Mouse (Mus musculus) small intestine, adult 2 months (tissue): ENCODE measurements around the gene Itpkb. TPM values are rescaled to one million over a fixed set of nuclear protein-coding genes. Genes with fewer than 3 reads are reported as not detected.

Experiments
- H3K27ac ChIP-seq: fragments of 200-500 bp; 2 replicates; pipeline ENCODE4 v1.5.1; 2012; ENCODE audit warnings: low read depth, low read length, control low read depth, inconsistent platforms; ENCODE audit not compliant: insufficient read depth
- H3K27me3 ChIP-seq: fragments of 200-500 bp; 2 replicates; pipeline ENCODE4 v1.6.1; 2012; ENCODE audit warnings: mild to moderate bottlenecking, moderate library complexity, low read length, inconsistent platforms; ENCODE audit not compliant: control insufficient read depth, insufficient read depth
- H3K36me3 ChIP-seq: fragments of 200-500 bp; 2 replicates; pipeline ENCODE4 v1.6.1; 2012; ENCODE audit warnings: mild to moderate bottlenecking, low read length, control low read depth, inconsistent platforms; ENCODE audit not compliant: control insufficient read depth, insufficient read depth
- H3K4me1 ChIP-seq: fragments of 200-500 bp; 2 replicates; pipeline ENCODE4 v1.6.1; 2012; ENCODE audit warnings: low read length, inconsistent platforms, mixed read lengths; ENCODE audit not compliant: control insufficient read depth, insufficient read depth, insufficient read length
- H3K4me3 ChIP-seq: fragments of 200-500 bp; 2 replicates; pipeline ENCODE4 v1.5.1; 2012; ENCODE audit warnings: low read depth, mild to moderate bottlenecking, control low read depth, inconsistent platforms, low read length, moderate library complexity
- CTCF ChIP-seq: fragments of 200-500 bp; IDR thresholded peaks from 2 replicates; pipeline ENCODE4 v1.5.1; 2012; ENCODE audit warnings: low read depth, mild to moderate bottlenecking, control low read depth, inconsistent platforms, low read length, moderate library complexity, mixed read lengths; ENCODE audit not compliant: insufficient replicate concordance, insufficient read length; ENCODE audit errors: extremely low read depth
- POLR2A ChIP-seq: fragments of 200-500 bp; IDR thresholded peaks from 2 replicates; pipeline ENCODE4 v1.6.1; 2012; ENCODE audit warnings: low read depth, mild to moderate bottlenecking, control low read depth, inconsistent platforms, low read length, moderate library complexity
- WGBS: fragments of 180-500 bp; shearing (Covaris S2); methylation state at CpG from one replicate; pipeline ENCODE4 v1.1.7; 2018; 5-methylcytosine and 5-hydroxymethylcytosine counted together
- polyA plus RNA-seq: library from polyadenylated mRNA; depleted of rRNA; stranded (reverse); fragments of >200 nt; gene quantifications from 2 replicates; pipeline ENCODE4 v1.2.3, GENCODE M21; 2012

Gene Itpkb
- polyA plus RNA-seq, 1 experiment = 6.0 TPM

- TF ChIP-seq POLR2A (no peak), CTCF (no peak)
- no peak overlapping the region for H3K27ac ChIP-seq
- 54% methylated on average over 8 of the region's 8 CpGs for WGBS
Observed at GRCm38 (mm10) chr1:180343434-180344210, 13.3 kb downstream of the Itpkb start.

GRCm38 (mm10) chr1:180345098-180345497, 14.8 kb downstream of the Itpkb start:
- Histone ChIP-seq H3K4me1 (no peaks in the 10 kb centered on the region; the same call in 1 of the 2 replicates), H3K27ac (no peak overlapping the region), H3K36me3 (no peaks in the 10 kb centered on the region), H3K4me3 (no peak overlapping the region), H3K27me3 (no peaks in the 10 kb centered on the region)
- 94% methylated on average over 5 of the region's 5 CpGs for WGBS
- TF ChIP-seq CTCF (no peak), POLR2A (no peak)

More at GRCm38 (mm10) chr1:180343434-180344210, 13.3 kb downstream of the Itpkb start:
- no peak overlapping the region for H3K4me3 ChIP-seq
- H3K27me3 ChIP-seq = no peaks in the 10 kb centered on the region
- H3K36me3 ChIP-seq = no peaks in the 10 kb centered on the region
- H3K4me1 ChIP-seq = no peaks in the 10 kb centered on the region; the same call in 1 of the 2 replicates

DNA sequence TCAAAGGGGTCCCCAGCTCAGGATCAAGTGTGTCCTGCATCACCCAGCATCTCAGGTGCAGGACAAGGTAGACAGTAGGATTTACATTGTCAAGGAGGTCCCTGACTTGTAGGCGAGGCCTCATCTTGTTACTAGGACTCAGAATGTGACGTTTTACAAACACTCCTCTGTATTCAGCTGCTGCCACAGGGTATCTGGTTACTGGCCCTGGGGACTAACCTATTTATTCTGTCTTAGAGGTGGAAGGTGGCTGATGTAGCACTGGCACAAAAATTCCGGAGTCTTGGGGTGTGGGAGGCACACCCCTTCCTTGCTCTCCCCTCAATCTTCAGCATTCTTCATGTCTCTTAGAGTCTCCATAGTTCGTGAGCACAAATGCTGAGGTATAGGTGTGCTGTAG, 16.8 kb downstream of the Itpkb start:
- TF ChIP-seq CTCF (no peak), POLR2A (no peak)

GRCm38 (mm10) chr1:180347907-180348306, 17.6 kb downstream of the Itpkb start:
- TF ChIP-seq POLR2A (no peak), CTCF (no peak)
- Histone ChIP-seq H3K27ac (no peak overlapping the region), H3K4me1 (no peaks in the 10 kb centered on the region; the same call in 1 of the 2 replicates), H3K4me3 (no peak overlapping the region), H3K27me3 (no peaks in the 10 kb centered on the region), H3K36me3 (no peaks in the 10 kb centered on the region)
- 91% methylated on average over 6 of the region's 6 CpGs for WGBS

More for the DNA sequence above, 16.8 kb downstream of the Itpkb start:
- H3K36me3 ChIP-seq = no peaks in the 10 kb centered on the region
- no peak overlapping the region for H3K4me3 ChIP-seq
- 85% methylated on average over 4 of the region's 4 CpGs for WGBS
- H3K4me1 ChIP-seq = no peaks in the 10 kb centered on the region; the same call in 1 of the 2 replicates
- no peak overlapping the region for H3K27ac ChIP-seq
- no peaks in the 10 kb centered on the region for H3K27me3 ChIP-seq

DNA sequence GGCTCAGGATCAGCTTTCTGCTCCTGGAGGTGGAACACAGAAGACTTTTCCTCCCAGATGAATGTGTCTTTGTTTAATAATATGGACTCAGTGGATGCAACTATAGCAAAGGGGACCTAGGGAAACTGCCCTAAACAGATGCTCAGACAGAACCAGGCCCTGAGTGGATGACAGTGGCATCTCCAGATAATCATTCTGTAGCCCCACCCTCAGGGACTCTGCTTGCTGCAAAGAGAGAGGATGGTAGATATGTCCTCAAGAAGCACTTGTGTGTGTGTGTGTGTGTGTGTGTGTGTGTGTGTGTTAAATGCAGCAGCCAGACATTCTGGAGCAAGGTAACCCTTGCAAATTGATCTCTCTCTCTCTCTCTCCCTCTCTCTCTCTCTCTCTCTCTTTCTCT, 18.8 kb downstream of the Itpkb start:
- H3K36me3 ChIP-seq = no peaks in the 10 kb centered on the region
- no peaks in the 10 kb centered on the region for H3K27me3 ChIP-seq
- no peak overlapping the region for H3K27ac ChIP-seq
- TF ChIP-seq CTCF (no peak), POLR2A (no peak)
- H3K4me1 ChIP-seq = no peaks in the 10 kb centered on the region
- no peak overlapping the region for H3K4me3 ChIP-seq

DNA sequence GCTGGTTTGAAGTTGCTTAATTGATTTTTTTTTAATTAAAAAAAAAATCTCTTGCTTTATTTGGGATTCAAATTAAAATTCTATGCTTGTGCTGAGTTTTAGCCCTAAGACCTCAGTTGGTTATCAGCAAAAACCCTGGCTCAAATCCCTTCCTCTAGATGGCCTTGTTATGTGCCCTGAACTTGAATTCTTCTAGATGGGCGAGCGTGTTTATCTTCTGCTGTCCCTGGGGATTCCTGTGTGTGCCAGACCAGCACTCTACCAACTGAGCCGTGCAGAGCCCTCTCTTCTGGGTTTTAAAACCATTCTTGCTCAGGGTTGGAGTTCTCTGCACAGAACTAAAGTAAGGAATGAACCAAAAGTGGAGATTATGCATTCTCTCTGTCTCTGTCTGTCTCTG, 22.0 kb downstream of the Itpkb start:
- Histone ChIP-seq H3K27ac (no peak overlapping the region), H3K4me3 (no peak overlapping the region), H3K4me1 (peaks cover 4% of the 10 kb centered on the region), H3K36me3 (no peaks in the 10 kb centered on the region), H3K27me3 (no peaks in the 10 kb centered on the region)
- TF ChIP-seq POLR2A (no peak), CTCF (no peak)
- WGBS = 73% methylated on average over 3 of the region's 3 CpGs

DNA sequence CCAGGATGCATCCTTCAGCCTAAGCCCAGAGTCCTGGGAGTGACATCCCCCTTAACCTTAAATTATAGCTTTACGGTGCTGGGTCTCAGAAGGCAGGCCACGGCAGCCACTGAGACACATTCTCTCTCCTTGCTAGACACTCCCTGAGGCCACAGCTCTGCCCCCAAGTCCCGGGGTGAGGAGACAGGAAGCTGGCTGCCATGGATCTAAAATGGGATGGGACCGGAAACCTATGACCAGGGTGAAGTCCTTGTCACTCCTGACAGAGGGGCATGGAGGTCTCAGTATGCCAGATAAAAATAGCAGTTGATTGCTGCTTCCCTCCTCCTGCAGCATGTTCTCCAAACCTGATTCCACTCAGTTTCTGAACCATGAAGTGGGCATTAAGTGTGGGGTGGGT, 23.8 kb downstream of the Itpkb start:
- Histone ChIP-seq H3K4me1 (peaks cover 8% of the 10 kb centered on the region), H3K27ac (no peak overlapping the region)
- 70% methylated on average over 4 of the region's 4 CpGs for WGBS

More for the DNA sequence above, 23.8 kb downstream of the Itpkb start:
- no peak overlapping the region for H3K4me3 ChIP-seq
- TF ChIP-seq CTCF (no peak), POLR2A (no peak)
- no peaks in the 10 kb centered on the region for H3K27me3 ChIP-seq
- no peaks in the 10 kb centered on the region for H3K36me3 ChIP-seq
